Mouse (Mus musculus) cortical plate, adult 2 months (tissue): Measurements from ENCODE around the gene Vkorc1.

Experiments used
- CTCF ChIP-seq: fragments of 200-500 bp; IDR thresholded peaks from 2 replicates; pipeline ENCODE4 v1.5.1; 2011; ENCODE audit warnings: mild to moderate bottlenecking, control low read depth, low read length; ENCODE audit not compliant: insufficient read depth; ENCODE audit errors: extremely low read depth
- POLR2A ChIP-seq: fragments of 200-500 bp; IDR thresholded peaks from 2 replicates; pipeline ENCODE4 v1.6.1; 2011; ENCODE audit warnings: mild to moderate bottlenecking, low read length, control low read depth; ENCODE audit not compliant: insufficient read depth; ENCODE audit errors: extremely low read depth

- TF ChIP-seq CTCF = no peak
- TF ChIP-seq POLR2A = no peak
These were observed 4.6 kb upstream of the Vkorc1 start for GRCm38 (mm10) chr7:127899997-127900396.
